Mouse (Mus musculus) embryonic facial prominence, embryonic 14.5 days (tissue): ENCODE results near the gene Epas1. TPM values are rescaled to one million over a fixed set of nuclear protein-coding genes. Genes with fewer than 3 reads are reported as not detected.

Source experiments
- ATAC-seq: fragments of 200-750 bp; cut with Nextera tagmentation; 2 replicates; pipeline ENCODE4 v1.8.0; 2017; ENCODE audit warnings: low read depth, moderate number of reproducible peaks, moderate TSS enrichment
- DNase-seq: peaks from one replicate; pipeline ENCODE4 v3.0.0-alpha.2; 2015; ENCODE audit warnings: low spot score
- H3K27ac ChIP-seq: fragments of 300-500 bp; sonication (generic); replicated peaks from 2 replicates; pipeline ENCODE4 v1.5.1; 2014; ENCODE audit warnings: low read depth, mild to moderate bottlenecking, low read length, moderate library complexity
- H3K27me3 ChIP-seq: fragments of 300-500 bp; sonication (generic); replicated peaks from 2 replicates; pipeline ENCODE4 v1.6.1; 2014; ENCODE audit warnings: low read length; ENCODE audit not compliant: control insufficient read depth, insufficient read depth
- H3K36me3 ChIP-seq: fragments of 300-500 bp; sonication (generic); 2 replicates; pipeline ENCODE4 v1.6.1; 2014; ENCODE audit warnings: low read length, mixed read lengths; ENCODE audit not compliant: control insufficient read depth, insufficient read depth
- H3K4me1 ChIP-seq: fragments of 300-500 bp; sonication (generic); 2 replicates; pipeline ENCODE4 v1.6.1; 2014; ENCODE audit warnings: antibody characterized with exemption, low read length; ENCODE audit not compliant: control insufficient read depth, insufficient read depth
- H3K4me2 ChIP-seq: fragments of 300-500 bp; sonication (generic); 2 replicates; pipeline ENCODE4 v1.6.1; 2014; ENCODE audit warnings: low read depth, mild to moderate bottlenecking, low read length, moderate library complexity, mixed read lengths
- H3K4me3 ChIP-seq: fragments of 300-500 bp; sonication (generic); 2 replicates; pipeline ENCODE4 v1.5.1; 2014; ENCODE audit warnings: low read depth, mild to moderate bottlenecking, low read length
- H3K9ac ChIP-seq: fragments of 300-500 bp; sonication (generic); 2 replicates; pipeline ENCODE4 v1.6.1; 2014; ENCODE audit warnings: low read depth, mild to moderate bottlenecking, low read length, moderate library complexity, mixed read lengths
- H3K9me3 ChIP-seq: fragments of 300-500 bp; sonication (generic); 2 replicates; pipeline ENCODE4 v1.6.1; 2016; ENCODE audit warnings: low read length; ENCODE audit not compliant: control insufficient read depth
- WGBS: fragments of 180-500 bp; shearing (Covaris S2); extraction: QIAGEN DNeasy Blood & Tissue Kit; methylation state at CpG from one replicate; pipeline ENCODE4 v1.1.7; 2014; 5-methylcytosine and 5-hydroxymethylcytosine counted together
- polyA plus RNA-seq: library from polyadenylated mRNA; unstranded; fragments of >200 nt; fragmentation: Nextera tagmentation; extraction: Ambion mirVana; gene quantifications from 2 replicates; pipeline ENCODE4 v1.2.1, GENCODE M21; 2014

Gene Epas1
- polyA plus RNA-seq, 1 experiment from 2014 or later: 14.3 TPM

- DNase-seq (no peak), ATAC-seq (no peak)
- no peak overlapping the region for H3K4me2 ChIP-seq
- no peak overlapping the region for H3K4me3 ChIP-seq
- 49% methylated on average over 8 of the region's 8 CpGs for WGBS
- H3K27me3 ChIP-seq: no peaks in the 10 kb centered on the region
- H3K9me3 ChIP-seq: no peaks in the 10 kb centered on the region
- H3K4me1 ChIP-seq: no peaks in the 10 kb centered on the region
- H3K36me3 ChIP-seq: no peaks in the 10 kb centered on the region
- no peak overlapping the region for H3K27ac ChIP-seq
- no peak overlapping the region for H3K9ac ChIP-seq
Measured at GRCm38 (mm10) chr17:86724786-86725415, 28.6 kb upstream of the Epas1 start.

DNA sequence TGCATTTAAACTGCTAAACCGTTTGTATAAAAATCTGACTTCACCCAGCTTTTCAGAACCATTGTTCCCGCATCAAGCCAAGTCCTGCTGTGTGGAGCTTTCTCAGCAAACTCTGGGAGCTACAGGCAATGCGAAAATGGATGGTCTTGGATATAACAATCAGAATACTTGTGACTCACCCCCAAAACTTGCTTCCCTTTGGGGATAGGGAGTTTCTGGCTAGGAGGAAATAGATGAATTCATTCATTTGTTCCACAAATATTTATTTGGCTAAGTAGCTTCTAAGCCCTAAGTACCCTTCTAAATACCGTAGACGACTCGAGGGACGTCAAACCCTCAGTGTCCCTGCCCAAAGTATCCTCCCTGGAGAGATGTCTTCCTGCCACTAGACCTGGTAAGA is 27.0 kb upstream of the Epas1 start:
- Histone ChIP-seq H3K36me3 (no peaks in the 10 kb centered on the region), H3K4me1 (no peaks in the 10 kb centered on the region), H3K9me3 (no peaks in the 10 kb centered on the region), H3K4me2 (no peak overlapping the region), H3K4me3 (no peak overlapping the region), H3K27me3 (no peaks in the 10 kb centered on the region), H3K27ac (no peak overlapping the region), H3K9ac (no peak overlapping the region)
- DNase-seq (peak; percentile 36), ATAC-seq (no peak)
- WGBS: 72% methylated on average over 7 of the region's 7 CpGs

- H3K36me3 ChIP-seq: no peaks in the 10 kb centered on the region
- H3K9ac ChIP-seq: no peak overlapping the region
- no peaks in the 10 kb centered on the region for H3K9me3 ChIP-seq
- no peak overlapping the region for H3K27ac ChIP-seq
- 77% methylated on average over 7 of the region's 7 CpGs for WGBS
- H3K27me3 ChIP-seq: no peaks in the 10 kb centered on the region
- no peak overlapping the region for H3K4me2 ChIP-seq
- no peak for ATAC-seq
- no peaks in the 10 kb centered on the region for H3K4me1 ChIP-seq
- DNase-seq: peak; percentile 45
- no peak overlapping the region for H3K4me3 ChIP-seq
Measured at GRCm38 (mm10) chr17:86727031-86727430, 26.5 kb upstream of the Epas1 start.

DNA sequence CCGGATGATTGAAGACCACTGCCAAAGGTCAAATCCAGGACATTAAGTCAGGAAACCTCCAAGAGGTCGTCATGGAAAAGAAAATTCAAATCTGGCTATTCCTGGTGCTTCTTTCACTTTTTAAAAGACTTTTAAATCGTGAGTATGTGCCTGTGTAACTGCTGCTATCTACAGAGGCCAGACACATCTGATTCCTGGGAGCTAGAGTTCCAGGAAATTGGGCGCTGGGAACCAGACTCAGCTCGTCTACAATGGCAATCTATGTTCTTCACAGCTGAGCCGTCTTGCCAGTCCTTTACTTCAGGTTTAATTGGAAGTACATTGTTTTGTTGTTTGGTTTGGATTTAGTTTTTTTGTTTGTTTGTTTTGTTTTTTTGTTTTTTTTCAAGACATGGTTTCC is 22.2 kb upstream of the Epas1 start:
- Histone ChIP-seq H3K4me3 (no peak overlapping the region), H3K9ac (no peak overlapping the region), H3K4me1 (no peaks in the 10 kb centered on the region), H3K27me3 (no peaks in the 10 kb centered on the region), H3K27ac (no peak overlapping the region), H3K36me3 (no peaks in the 10 kb centered on the region), H3K9me3 (no peaks in the 10 kb centered on the region), H3K4me2 (no peak overlapping the region)
- DNase-seq (no peak), ATAC-seq (no peak)
- WGBS: 84% methylated on average over 6 of the region's 6 CpGs

- Histone ChIP-seq H3K4me1 (no peaks in the 10 kb centered on the region), H3K4me3 (no peak overlapping the region), H3K27ac (0 out of 2 replicates have a peak overlapping the region, but pooled peaks have one; percentile 15), H3K4me2 (peak overlapping the region; percentile 26; the same call in 1 of the 2 replicates), H3K27me3 (no peaks in the 10 kb centered on the region), H3K9me3 (no peaks in the 10 kb centered on the region), H3K9ac (peak overlapping the region; percentile 40; the same call in 1 of the 2 replicates), H3K36me3 (no peaks in the 10 kb centered on the region)
- DNase-seq: peak; percentile 74
- ATAC-seq: peak; percentile 74
- WGBS: 4% methylated on average over 11 of the region's 11 CpGs
Measured at GRCm38 (mm10) chr17:86732024-86732423, 21.5 kb upstream of the Epas1 start.

GRCm38 (mm10) chr17:86732522-86732921 is 21.0 kb upstream of the Epas1 start:
- WGBS: 88% methylated on average over 1 of the region's 1 CpGs
- Histone ChIP-seq H3K4me2 (no peak overlapping the region), H3K27me3 (no peaks in the 10 kb centered on the region), H3K4me3 (no peak overlapping the region), H3K9me3 (no peaks in the 10 kb centered on the region), H3K9ac (no peak overlapping the region), H3K4me1 (no peaks in the 10 kb centered on the region), H3K27ac (no peak overlapping the region), H3K36me3 (no peaks in the 10 kb centered on the region)
- no peak for DNase-seq
- no peak for ATAC-seq

DNA sequence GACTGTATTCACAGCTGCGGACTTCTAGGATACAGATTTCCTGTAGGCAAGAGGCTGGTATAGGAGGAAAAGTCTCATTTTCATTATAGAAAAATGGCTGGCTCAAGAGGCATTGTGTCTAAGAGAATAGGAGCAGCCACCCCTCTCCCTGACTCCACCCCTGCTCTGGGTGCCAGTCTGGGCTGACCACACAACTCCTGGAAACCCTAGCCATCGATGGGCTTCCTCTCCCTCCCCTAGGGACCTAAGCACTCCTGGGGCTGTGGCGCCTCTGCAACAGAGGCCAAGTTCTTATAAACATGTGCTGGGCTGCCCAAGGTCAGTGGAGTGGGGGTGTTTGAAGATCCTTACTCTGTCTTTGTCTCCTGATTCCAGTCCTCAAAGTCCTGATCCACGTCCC is 19.9 kb upstream of the Epas1 start:
- no peaks in the 10 kb centered on the region for H3K36me3 ChIP-seq
- no peaks in the 10 kb centered on the region for H3K27me3 ChIP-seq
- H3K9ac ChIP-seq: no peak overlapping the region
- H3K4me1 ChIP-seq: no peaks in the 10 kb centered on the region
- no peak overlapping the region for H3K27ac ChIP-seq
- H3K4me2 ChIP-seq: no peak overlapping the region
- no peak overlapping the region for H3K4me3 ChIP-seq
- no peak for DNase-seq
- no peaks in the 10 kb centered on the region for H3K9me3 ChIP-seq
- no peak for ATAC-seq
- WGBS: 72% methylated on average over 4 of the region's 4 CpGs

GRCm38 (mm10) chr17:86738477-86738876 is 15.0 kb upstream of the Epas1 start:
- no peak overlapping the region for H3K9ac ChIP-seq
- no peak overlapping the region for H3K4me3 ChIP-seq
- H3K27ac ChIP-seq: no peak overlapping the region
- no peak overlapping the region for H3K4me2 ChIP-seq
- DNase-seq: no peak
- WGBS: 52% methylated on average over 6 of the region's 6 CpGs
- H3K36me3 ChIP-seq: no peaks in the 10 kb centered on the region
- H3K27me3 ChIP-seq: no peaks in the 10 kb centered on the region
- H3K4me1 ChIP-seq: no peaks in the 10 kb centered on the region
- no peak for ATAC-seq
- no peaks in the 10 kb centered on the region for H3K9me3 ChIP-seq

- no peak overlapping the region for H3K4me3 ChIP-seq
- DNase-seq: no peak
- no peak overlapping the region for H3K9ac ChIP-seq
- no peaks in the 10 kb centered on the region for H3K4me1 ChIP-seq
- no peak overlapping the region for H3K27ac ChIP-seq
- no peaks in the 10 kb centered on the region for H3K9me3 ChIP-seq
- no peaks in the 10 kb centered on the region for H3K27me3 ChIP-seq
- 84% methylated on average over 7 of the region's 7 CpGs for WGBS
- ATAC-seq: no peak
- H3K4me2 ChIP-seq: no peak overlapping the region
- H3K36me3 ChIP-seq: no peaks in the 10 kb centered on the region
Measured at GRCm38 (mm10) chr17:86743351-86743941, 10.1 kb upstream of the Epas1 start.
